Mouse (Mus musculus): Measurements from ENCODE around the gene Zfhx3. TPM values are rescaled to one million over a fixed set of nuclear protein-coding genes. Genes with fewer than 3 reads are reported as not detected.

The Zfhx3 gene
- polyA plus RNA-seq, 1 experiment: 2.5 TPM

- DNase-seq: no peak
- 70% methylated on average over 14 of the region's 14 CpGs for WGBS
- TF ChIP-seq CTCF (conservative IDR thresholded peaks at IDR 0.05; ENCODE audit: insufficient read depth, insufficient read length, low read depth, low read length): no peak
- TF ChIP-seq POLR2A (IDR thresholded peaks at IDR 0.05; ENCODE audit: low read depth, low read length): no peak
Measured at GRCm38 (mm10) chr8:108510641-108511325, 568.3 kb downstream of the Zfhx3 start.

DNA sequence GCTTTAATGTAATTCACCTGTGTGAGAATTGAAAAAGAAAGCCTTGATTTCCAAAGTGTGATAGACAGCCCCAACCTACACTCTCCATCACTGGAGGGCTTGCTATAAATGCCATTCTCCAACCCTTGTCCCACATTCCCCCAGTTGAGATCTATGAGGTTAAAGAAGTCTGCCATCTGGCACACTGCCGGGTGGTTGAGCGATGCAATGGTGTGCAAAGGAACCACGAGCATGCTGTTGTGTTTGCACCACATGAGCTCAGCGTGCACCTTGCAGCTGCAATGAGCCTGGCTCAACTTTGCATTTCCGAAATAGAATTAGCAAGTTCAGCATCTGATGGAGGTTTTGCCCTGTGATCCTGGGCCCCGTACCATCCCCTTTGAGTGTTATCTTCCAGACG lies 575.7 kb downstream of the Zfhx3 start:
- no peak overlapping the region for H3K4me3 ChIP-seq (ENCODE audit: insufficient read depth, low read depth, low read length)
- no peak for DNase-seq
- TF ChIP-seq CTCF (conservative IDR thresholded peaks at IDR 0.05; ENCODE audit: insufficient read depth, insufficient read length, low read depth, low read length) (no peak), POLR2A (IDR thresholded peaks at IDR 0.05; ENCODE audit: low read depth, low read length) (no peak)
- no peaks in the 10 kb centered on the region for H3K36me3 ChIP-seq (ENCODE audit: control insufficient read depth, insufficient read depth, low read length)
- H3K27ac ChIP-seq (ENCODE audit: insufficient read depth, low read depth, low read length): no peak overlapping the region
- no peaks in the 10 kb centered on the region for H3K27me3 ChIP-seq (replicated peaks; ENCODE audit: control insufficient read depth, insufficient read depth, low read length)
- H3K4me1 ChIP-seq (ENCODE audit: control insufficient read depth, insufficient read depth, low read length): no peaks in the 10 kb centered on the region
- 88% methylated on average over 7 of the region's 7 CpGs for WGBS

More at GRCm38 (mm10) chr8:108510641-108511325, 568.3 kb downstream of the Zfhx3 start:
- no peaks in the 10 kb centered on the region for H3K36me3 ChIP-seq (ENCODE audit: control insufficient read depth, insufficient read depth, low read length)
- no peak overlapping the region for H3K27ac ChIP-seq (ENCODE audit: insufficient read depth, low read depth, low read length)
- H3K4me1 ChIP-seq (ENCODE audit: control insufficient read depth, insufficient read depth, low read length): no peaks in the 10 kb centered on the region
- H3K4me3 ChIP-seq (ENCODE audit: insufficient read depth, low read depth, low read length): no peak overlapping the region
- H3K27me3 ChIP-seq (replicated peaks; ENCODE audit: control insufficient read depth, insufficient read depth, low read length): no peaks in the 10 kb centered on the region

DNA sequence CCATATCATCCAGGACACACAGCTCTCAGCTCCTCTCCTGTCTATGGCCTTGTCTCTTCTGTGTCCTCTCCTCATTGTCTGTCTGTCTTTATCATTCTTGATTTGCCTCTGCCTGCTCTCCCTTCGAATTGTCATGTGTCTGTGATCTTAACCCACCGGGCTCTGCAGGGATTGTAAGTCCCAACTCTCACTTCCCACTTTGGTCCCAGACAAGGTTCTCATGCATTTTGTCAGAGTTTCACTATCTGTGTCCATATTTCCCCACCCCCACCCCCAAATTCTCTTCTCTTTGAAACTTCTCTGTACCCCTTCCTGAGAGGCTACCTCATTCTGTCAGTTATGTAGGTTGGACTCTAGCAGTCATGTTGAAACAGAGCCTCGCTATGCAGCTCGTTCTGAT lies 579.6 kb downstream of the Zfhx3 start:
- H3K27me3 ChIP-seq (replicated peaks; ENCODE audit: control insufficient read depth, insufficient read depth, low read length): no peaks in the 10 kb centered on the region
- no peaks in the 10 kb centered on the region for H3K4me1 ChIP-seq (ENCODE audit: control insufficient read depth, insufficient read depth, low read length)
- TF ChIP-seq POLR2A (IDR thresholded peaks at IDR 0.05; ENCODE audit: low read depth, low read length) (no peak), CTCF (conservative IDR thresholded peaks at IDR 0.05; ENCODE audit: insufficient read depth, insufficient read length, low read depth, low read length) (no peak)
- no peak overlapping the region for H3K27ac ChIP-seq (ENCODE audit: insufficient read depth, low read depth, low read length)
- 88% methylated on average over 4 of the region's 4 CpGs for WGBS
- no peaks in the 10 kb centered on the region for H3K36me3 ChIP-seq (ENCODE audit: control insufficient read depth, insufficient read depth, low read length)
- H3K4me3 ChIP-seq (ENCODE audit: insufficient read depth, low read depth, low read length): no peak overlapping the region
- DNase-seq: no peak

DNA sequence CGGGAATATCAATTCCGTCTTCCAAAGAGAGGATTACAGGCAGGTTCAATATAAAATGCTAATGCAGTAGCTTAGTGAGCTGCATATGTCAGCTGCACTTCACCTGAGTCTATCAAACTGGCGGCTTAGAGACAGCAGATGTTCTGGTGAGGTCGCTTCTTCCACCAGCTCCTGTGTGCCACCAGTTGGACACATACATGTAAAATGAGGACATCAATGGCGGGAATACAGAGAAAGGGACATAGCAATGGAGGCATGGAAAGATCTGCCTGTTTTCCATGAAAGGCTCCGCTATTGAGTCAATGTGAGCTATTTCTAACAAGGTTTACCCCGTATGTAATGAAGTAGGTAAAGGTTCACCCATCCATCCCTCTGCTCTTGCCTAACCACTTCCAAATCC lies 587.0 kb downstream of the Zfhx3 start:
- H3K27me3 ChIP-seq (replicated peaks; ENCODE audit: control insufficient read depth, insufficient read depth, low read length): no peaks in the 10 kb centered on the region
- H3K4me1 ChIP-seq (ENCODE audit: control insufficient read depth, insufficient read depth, low read length): no peaks in the 10 kb centered on the region
- 95% methylated on average over 7 of the region's 7 CpGs for whole genome bisulfite sequencing
- DNase-seq: no peak
- TF ChIP-seq POLR2A (IDR thresholded peaks at IDR 0.05; ENCODE audit: low read depth, low read length): no peak
- TF ChIP-seq CTCF (conservative IDR thresholded peaks at IDR 0.05; ENCODE audit: insufficient read depth, insufficient read length, low read depth, low read length): no peak
- H3K36me3 ChIP-seq (ENCODE audit: control insufficient read depth, insufficient read depth, low read length): no peaks in the 10 kb centered on the region
- H3K27ac ChIP-seq (ENCODE audit: insufficient read depth, low read depth, low read length): no peak overlapping the region
- H3K4me3 ChIP-seq (ENCODE audit: insufficient read depth, low read depth, low read length): no peak overlapping the region

DNA sequence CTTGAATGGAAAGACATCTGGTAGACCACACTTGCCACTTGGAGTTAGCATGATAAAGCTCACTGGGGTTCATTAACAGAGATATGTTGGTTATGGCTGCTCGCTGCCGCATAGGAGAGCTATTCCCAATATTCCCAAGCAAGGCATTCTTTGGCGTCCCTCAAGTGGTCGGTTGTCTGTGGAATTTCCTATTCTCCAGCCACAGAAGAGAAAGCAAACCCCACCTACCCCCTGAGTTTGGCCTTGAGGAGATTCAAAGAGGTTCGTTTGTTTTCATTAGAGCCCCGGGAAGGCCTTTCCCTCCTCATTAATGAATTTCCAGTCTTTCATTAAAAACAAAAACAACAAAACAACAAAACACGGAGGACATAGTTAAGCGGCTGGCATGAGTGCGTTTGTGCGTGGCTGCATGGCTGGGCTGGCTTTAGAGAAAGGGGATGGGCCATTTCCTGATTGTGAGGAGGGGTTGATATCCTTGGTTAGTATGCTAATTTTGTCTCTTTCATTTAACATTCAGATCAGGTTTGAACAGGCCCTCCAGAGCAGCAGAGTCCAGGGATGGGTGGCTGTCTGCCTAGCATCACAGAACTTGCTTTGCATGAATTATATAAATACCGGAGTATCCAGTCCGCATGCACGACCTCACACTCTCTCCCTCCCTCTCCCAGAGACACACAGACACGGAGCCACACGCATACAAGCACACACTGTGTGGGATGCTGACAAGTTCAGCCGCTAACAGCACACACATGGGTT lies 592.9 kb downstream of the Zfhx3 start:
- Histone ChIP-seq H3K27ac (ENCODE audit: insufficient read depth, low read depth, low read length) (no peak overlapping the region), H3K4me3 (ENCODE audit: insufficient read depth, low read depth, low read length) (no peak overlapping the region), H3K36me3 (ENCODE audit: control insufficient read depth, insufficient read depth, low read length) (no peaks in the 10 kb centered on the region), H3K4me1 (ENCODE audit: control insufficient read depth, insufficient read depth, low read length) (no peaks in the 10 kb centered on the region), H3K27me3 (replicated peaks; ENCODE audit: control insufficient read depth, insufficient read depth, low read length) (no peaks in the 10 kb centered on the region)
- 83% methylated on average over 16 of the region's 16 CpGs for WGBS
- TF ChIP-seq POLR2A (IDR thresholded peaks at IDR 0.05; ENCODE audit: low read depth, low read length): no peak
- no peak for TF ChIP-seq CTCF (conservative IDR thresholded peaks at IDR 0.05; ENCODE audit: insufficient read depth, insufficient read length, low read depth, low read length)
- DNase-seq: no peak

GRCm38 (mm10) chr8:108536186-108536585 lies 593.7 kb downstream of the Zfhx3 start:
- no peak overlapping the region for H3K4me3 ChIP-seq (ENCODE audit: insufficient read depth, low read depth, low read length)
- no peaks in the 10 kb centered on the region for H3K4me1 ChIP-seq (ENCODE audit: control insufficient read depth, insufficient read depth, low read length)
- no peaks in the 10 kb centered on the region for H3K27me3 ChIP-seq (replicated peaks; ENCODE audit: control insufficient read depth, insufficient read depth, low read length)
- DNase-seq: no peak
- TF ChIP-seq POLR2A (IDR thresholded peaks at IDR 0.05; ENCODE audit: low read depth, low read length): no peak
- TF ChIP-seq CTCF (conservative IDR thresholded peaks at IDR 0.05; ENCODE audit: insufficient read depth, insufficient read length, low read depth, low read length): no peak
- 90% methylated on average over 7 of the region's 7 CpGs for WGBS
- no peak overlapping the region for H3K27ac ChIP-seq (ENCODE audit: insufficient read depth, low read depth, low read length)
- no peaks in the 10 kb centered on the region for H3K36me3 ChIP-seq (ENCODE audit: control insufficient read depth, insufficient read depth, low read length)

DNA sequence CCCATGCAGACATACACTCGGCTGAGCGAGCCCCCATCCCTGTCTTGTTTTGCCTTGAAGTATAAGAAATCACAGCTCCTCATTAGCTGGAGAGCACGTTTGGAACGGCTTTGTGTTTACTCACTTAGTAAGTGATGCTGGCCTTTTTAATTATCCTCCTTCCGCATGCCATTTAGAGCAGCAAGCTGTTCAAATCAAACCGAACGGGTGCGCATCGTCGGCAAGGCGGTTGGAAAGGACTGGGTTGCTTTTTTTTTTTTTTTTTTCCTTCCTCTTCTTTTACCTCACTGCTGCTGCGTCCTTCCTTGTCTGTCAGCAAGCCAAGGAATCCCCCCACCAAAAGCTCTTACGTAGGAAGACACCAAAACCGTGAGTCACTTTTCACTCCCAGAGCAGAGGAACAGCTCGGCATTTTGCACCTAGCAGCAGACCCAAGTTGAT lies 594.5 kb downstream of the Zfhx3 start:
- no peak overlapping the region for H3K27ac ChIP-seq (ENCODE audit: insufficient read depth, low read depth, low read length)
- no peak overlapping the region for H3K4me3 ChIP-seq (ENCODE audit: insufficient read depth, low read depth, low read length)
- no peak for DNase-seq
- no peaks in the 10 kb centered on the region for H3K4me1 ChIP-seq (ENCODE audit: control insufficient read depth, insufficient read depth, low read length)
- WGBS: 68% methylated on average over 15 of the region's 15 CpGs
- no peak for TF ChIP-seq POLR2A (IDR thresholded peaks at IDR 0.05; ENCODE audit: low read depth, low read length)
- TF ChIP-seq CTCF (conservative IDR thresholded peaks at IDR 0.05; ENCODE audit: insufficient read depth, insufficient read length, low read depth, low read length): no peak
- no peaks in the 10 kb centered on the region for H3K36me3 ChIP-seq (ENCODE audit: control insufficient read depth, insufficient read depth, low read length)
- no peaks in the 10 kb centered on the region for H3K27me3 ChIP-seq (replicated peaks; ENCODE audit: control insufficient read depth, insufficient read depth, low read length)

Measured in kidney, adult 2 months (tissue).